Mouse (Mus musculus): ENCODE results near the gene Cyp21a1.
"Not testable (repeated sequence)": the region's sequence is repeated elsewhere in the genome, so short reads cannot be mapped to it uniquely, and the experiment has no call there.

Gene Cyp21a1

DNA sequence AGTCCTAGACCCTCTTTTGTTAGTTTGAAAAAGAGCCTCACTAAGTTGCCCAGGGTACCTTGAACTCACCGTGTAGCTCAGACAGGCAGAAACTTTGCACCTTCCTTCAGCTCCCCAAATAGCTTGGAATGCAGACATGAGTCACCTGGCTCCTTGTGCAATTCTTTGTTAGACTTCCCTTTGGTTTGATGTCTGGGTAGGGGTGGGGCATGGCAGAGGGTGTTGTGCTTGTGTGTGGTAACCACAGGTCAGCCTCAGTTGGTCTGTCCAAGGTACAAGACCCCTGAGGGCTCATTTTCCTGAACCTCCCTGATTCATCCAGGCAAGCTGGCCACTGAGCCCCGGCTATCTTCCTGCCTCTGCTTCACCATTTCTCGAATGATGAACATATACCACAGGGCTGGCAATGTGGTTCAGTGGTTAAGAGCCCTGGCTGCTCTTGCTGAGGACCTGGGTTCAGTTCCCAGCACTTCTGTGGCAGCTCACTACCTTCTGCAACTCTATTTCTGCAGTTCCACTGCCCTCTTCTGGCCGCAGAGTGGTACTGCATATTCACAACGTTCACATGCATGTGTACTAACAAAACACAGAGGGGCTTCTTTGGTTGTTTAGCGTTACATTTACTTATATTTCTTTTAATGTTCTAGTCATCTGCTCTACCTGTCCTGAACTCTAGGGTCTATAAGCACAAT is 656 bp upstream of the Cyp21a1 start:
- DNase-seq (ENCODE audit: low spot score), result no peak

DNA sequence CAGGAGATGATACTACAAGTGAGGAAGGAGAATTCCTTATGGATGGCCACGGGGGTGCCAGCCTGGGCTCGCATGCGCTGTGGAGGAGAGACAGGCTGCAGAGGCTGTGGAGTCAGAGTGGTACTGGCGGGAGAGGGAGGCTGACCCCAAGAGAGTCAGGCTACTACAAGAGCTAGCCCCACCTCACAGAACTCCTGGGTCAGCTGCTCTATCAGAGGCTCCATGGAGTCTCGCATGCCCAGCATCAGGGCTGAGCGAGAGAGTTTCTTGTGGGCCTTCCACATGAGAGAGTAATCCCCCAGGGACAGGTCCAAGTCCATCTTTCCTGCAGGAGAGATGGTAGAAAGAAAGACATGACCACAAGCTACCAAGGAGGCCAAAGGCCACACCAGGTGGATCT is 994 bp downstream of the Cyp21a1 start:
- DNase-seq (ENCODE audit: low spot score), result not testable (repeated sequence)

DNA sequence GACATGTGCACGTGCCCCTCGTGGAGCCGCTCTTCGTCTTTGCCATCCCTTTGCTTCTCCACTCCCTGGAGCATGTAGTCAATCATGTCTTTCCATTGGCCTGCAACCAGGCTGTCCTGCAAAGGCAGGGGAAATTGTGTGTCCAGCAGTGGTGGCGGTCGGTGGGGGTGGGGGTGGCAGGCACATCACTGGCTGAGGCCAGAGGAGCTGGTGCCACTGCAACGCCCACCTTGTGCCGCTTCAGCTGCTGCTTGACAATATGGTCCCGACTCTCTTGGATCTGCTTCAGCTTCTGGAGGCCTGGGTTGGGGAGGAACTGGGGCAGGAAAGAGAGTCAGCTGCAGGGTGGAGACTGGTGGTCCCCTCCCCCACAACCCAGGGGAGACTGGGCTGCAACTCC is 1.6 kb downstream of the Cyp21a1 start:
- DNase-seq (ENCODE audit: low spot score), result not testable (repeated sequence)

GRCm38 (mm10) chr17:34800781-34801305 is 3.5 kb downstream of the Cyp21a1 start:
- not testable (repeated sequence) for DNase-seq (ENCODE audit: low spot score)

DNA sequence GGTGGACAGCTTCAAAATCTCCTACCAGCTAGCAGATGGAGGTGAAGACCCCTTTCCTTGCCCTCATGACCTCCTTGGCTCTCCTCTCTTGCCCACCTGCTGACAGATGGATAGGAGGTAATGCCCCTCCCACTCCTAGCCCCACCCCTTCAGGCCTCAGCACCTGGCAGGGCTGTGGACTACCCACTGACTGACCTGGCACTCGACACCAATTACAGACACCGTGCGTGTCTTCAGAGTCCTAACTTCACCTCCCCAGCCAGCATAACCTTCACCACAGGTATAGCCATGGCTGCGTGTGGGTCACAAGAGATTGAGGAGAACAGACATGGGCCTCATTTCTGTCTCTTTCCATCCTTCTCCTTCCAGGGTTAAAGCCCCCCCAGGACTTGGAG is 4.8 kb downstream of the Cyp21a1 start:
- DNase-seq (ENCODE audit: low spot score), result no peak

- DNase-seq (ENCODE audit: low spot score), result no peak
Observed at GRCm38 (mm10) chr17:34798866-34799530, 5.4 kb downstream of the Cyp21a1 start.

DNA sequence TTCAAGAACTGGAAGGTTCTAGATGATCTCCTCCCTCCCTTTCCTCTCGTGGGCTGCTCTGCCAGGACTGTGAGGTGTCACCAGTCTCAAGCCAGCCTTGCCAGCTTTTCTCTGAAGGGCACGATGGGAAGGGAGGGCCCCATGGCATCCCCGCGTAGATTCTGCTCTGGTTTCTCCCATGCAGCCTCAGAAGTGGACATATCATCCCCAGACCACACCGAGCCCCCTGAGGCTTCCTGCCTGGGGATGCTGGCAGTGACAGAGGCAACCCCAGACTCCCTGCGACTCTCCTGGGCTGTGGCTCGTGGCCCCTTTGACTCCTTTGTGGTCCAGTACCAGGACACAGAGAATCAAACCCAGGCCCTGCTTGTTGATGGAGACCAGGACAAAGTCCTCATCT is 6.3 kb downstream of the Cyp21a1 start:
- not testable (repeated sequence) for DNase-seq (ENCODE audit: low spot score)

DNA sequence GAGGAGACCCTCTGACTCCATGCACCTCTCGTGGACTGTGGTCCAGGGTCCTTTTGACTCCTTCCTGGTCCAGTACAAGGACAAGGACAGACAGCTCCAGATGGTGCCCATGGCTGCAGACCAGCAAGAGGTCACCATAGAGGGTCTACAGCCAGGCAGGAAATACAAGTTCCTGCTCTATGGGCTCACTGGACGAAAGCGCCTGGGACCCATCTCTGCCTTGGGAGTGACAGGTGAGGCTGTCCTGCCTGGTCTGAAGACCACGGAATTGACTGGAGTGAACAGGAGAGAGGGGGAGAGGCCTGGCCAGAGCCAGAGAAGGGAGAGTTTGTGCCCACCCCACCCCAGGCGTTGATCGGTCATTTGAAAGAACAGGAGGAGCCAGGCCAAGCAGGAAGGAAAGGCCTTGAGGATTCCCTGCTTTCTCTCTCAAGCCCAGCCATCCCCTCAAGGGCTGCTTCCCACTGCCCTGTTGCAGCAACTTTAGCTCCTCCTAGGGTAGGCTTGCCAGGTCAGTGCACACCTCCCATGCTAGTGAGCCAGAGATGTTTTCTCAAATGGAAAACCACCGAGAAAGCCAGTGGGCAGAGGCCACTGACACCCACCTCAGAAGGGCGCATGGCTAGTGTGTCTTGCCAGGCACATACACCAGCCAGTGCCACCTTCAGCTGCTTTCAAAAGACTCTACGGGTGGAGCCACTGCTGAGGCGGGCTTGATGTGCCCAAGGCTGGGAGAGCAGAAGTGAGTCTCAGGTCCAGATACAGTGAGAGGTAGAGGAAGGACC is 7.0 kb downstream of the Cyp21a1 start:
- DNase-seq (ENCODE audit: low spot score), result not testable (repeated sequence)

DNA sequence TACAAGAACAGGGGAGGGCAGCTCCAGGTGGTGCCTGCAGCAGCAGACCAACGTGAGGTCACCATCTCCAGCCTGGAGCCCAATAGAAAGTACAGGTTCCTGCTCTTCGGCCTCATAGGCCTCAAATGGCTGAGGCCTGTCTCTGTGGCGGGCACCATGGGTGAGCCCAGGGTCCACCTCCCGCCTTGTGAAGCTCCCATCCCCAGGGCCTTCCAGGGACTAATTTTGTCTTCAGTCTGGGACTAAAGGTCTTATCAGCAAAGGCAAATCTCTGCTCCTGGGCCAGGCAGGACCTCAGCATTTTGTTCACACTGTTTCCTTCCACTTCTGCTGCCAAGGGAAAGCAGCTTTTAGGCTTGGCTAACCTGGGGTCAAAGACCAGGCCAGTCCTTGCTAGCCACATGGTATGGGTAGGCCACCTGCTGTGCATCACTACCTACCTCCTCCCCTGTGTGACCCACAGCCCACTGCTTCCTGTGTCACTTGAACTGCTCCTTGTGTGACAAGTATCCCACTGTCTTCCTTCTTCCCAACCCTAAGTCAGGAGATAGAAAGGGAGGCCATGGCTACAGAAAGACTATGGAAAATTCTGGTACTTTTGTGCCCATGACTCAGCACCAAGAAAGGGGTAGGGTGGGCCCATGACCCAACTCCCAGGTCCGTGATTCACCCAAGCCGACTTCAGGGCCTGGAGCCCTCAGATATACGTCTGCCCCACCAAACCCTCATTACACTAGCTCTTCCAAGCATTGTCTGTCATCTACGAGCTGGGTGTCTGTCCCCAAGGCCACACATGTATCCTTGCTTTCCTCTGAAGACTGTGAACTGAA is 7.8 kb downstream of the Cyp21a1 start:
- DNase-seq (ENCODE audit: low spot score), result no peak

- DNase-seq (ENCODE audit: low spot score), result no peak
Observed at GRCm38 (mm10) chr17:34795633-34796032, 8.7 kb downstream of the Cyp21a1 start.

GRCm38 (mm10) chr17:34795016-34795415 is 9.3 kb downstream of the Cyp21a1 start:
- no peak for DNase-seq (ENCODE audit: low spot score)

- DNase-seq (ENCODE audit: low spot score), result no peak
Observed at GRCm38 (mm10) chr17:34777680-34778325, 26.6 kb downstream of the Cyp21a1 start.

- no peak for DNase-seq (ENCODE audit: low spot score)
Observed at GRCm38 (mm10) chr17:34761471-34761870, 42.9 kb downstream of the Cyp21a1 start.

Data from left cerebral cortex, adult 11 months (tissue).